Mouse (Mus musculus): ENCODE results near the gene Ube3b.

DNA sequence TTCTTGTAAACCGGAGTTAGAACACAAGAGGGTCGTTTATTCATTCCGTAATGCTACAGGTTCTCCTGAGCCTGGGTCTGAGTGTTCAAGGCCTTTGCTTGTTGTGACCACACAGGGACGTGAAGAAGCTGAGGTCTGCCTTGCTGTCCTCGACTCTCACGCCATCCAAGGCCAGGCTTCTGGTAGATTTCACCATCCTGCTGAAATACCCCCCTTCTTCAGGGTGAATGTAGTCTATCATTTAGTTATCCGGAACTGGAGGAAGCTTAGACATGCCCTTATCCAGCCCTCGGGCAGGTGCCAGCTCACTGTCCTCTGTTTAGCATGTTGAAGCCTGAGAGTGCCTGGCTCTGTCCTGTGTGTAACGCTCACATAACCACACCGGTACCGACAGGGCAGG lies 28.4 kb downstream of the Ube3b start:
- no peak for TF ChIP-seq CTCF (IDR thresholded peaks at IDR 0.05; ENCODE audit: low read depth)
- no peak for TF ChIP-seq EP300 (optimal IDR thresholded peaks at IDR 0.05)

All from stomach, postnatal 0 days (tissue).